Mouse (Mus musculus) heart, embryonic 12.5 days (tissue): ENCODE results near the gene Lrrc43. TPM values are rescaled to one million over a fixed set of nuclear protein-coding genes. Genes with fewer than 3 reads are reported as not detected.

Experiments
- ATAC-seq: fragments of 200-750 bp; cut with Nextera tagmentation; 2 replicates; pipeline ENCODE4 v1.8.0; 2017; ENCODE audit warnings: moderate TSS enrichment, moderate library complexity; ENCODE audit not compliant: insufficient number of reproducible peaks, low FRiP score
- H3K27ac ChIP-seq: fragments of 300-500 bp; sonication (generic); 2 replicates; pipeline ENCODE4 v1.5.1; 2016; ENCODE audit warnings: mild to moderate bottlenecking, moderate library complexity; ENCODE audit not compliant: poor library complexity, severe bottlenecking
- H3K27me3 ChIP-seq: fragments of 300-500 bp; sonication (generic); replicated peaks from 2 replicates; pipeline ENCODE4 v1.6.1; 2016; ENCODE audit warnings: mild to moderate bottlenecking, moderate library complexity
- H3K36me3 ChIP-seq: fragments of 300-500 bp; sonication (generic); 2 replicates; pipeline ENCODE4 v1.6.1; 2016; ENCODE audit warnings: mild to moderate bottlenecking, moderate library complexity
- H3K4me1 ChIP-seq: fragments of 300-500 bp; sonication (generic); replicated peaks from 2 replicates; pipeline ENCODE4 v1.6.1; 2016; ENCODE audit warnings: mild to moderate bottlenecking
- H3K4me2 ChIP-seq: fragments of 300-500 bp; sonication (generic); 2 replicates; pipeline ENCODE4 v1.6.1; 2016; ENCODE audit warnings: mild to moderate bottlenecking, moderate library complexity
- H3K4me3 ChIP-seq: fragments of 300-500 bp; sonication (generic); 2 replicates; pipeline ENCODE4 v1.5.1; 2016; ENCODE audit warnings: mild to moderate bottlenecking
- H3K9ac ChIP-seq: fragments of 300-500 bp; sonication (generic); 2 replicates; pipeline ENCODE4 v1.6.1; 2016; ENCODE audit warnings: mild to moderate bottlenecking, moderate library complexity
- H3K9me3 ChIP-seq: fragments of 300-500 bp; sonication (generic); replicated peaks from 2 replicates; pipeline ENCODE4 v1.6.1; 2016; ENCODE audit warnings: mild to moderate bottlenecking, moderate library complexity
- WGBS: fragments of 180-500 bp; shearing (Covaris S2); methylation state at CpG from one replicate; pipeline ENCODE4 v1.1.7; 2016; 5-methylcytosine and 5-hydroxymethylcytosine counted together
- polyA plus RNA-seq: library from polyadenylated mRNA; unstranded; fragments of >200 nt; fragmentation: Nextera tagmentation; extraction: Ambion mirVana; gene quantifications from 2 replicates; pipeline ENCODE4 v1.2.1, GENCODE M21; 2016

Gene Lrrc43
- polyA plus RNA-seq, result not detected in 2 replicates

DNA sequence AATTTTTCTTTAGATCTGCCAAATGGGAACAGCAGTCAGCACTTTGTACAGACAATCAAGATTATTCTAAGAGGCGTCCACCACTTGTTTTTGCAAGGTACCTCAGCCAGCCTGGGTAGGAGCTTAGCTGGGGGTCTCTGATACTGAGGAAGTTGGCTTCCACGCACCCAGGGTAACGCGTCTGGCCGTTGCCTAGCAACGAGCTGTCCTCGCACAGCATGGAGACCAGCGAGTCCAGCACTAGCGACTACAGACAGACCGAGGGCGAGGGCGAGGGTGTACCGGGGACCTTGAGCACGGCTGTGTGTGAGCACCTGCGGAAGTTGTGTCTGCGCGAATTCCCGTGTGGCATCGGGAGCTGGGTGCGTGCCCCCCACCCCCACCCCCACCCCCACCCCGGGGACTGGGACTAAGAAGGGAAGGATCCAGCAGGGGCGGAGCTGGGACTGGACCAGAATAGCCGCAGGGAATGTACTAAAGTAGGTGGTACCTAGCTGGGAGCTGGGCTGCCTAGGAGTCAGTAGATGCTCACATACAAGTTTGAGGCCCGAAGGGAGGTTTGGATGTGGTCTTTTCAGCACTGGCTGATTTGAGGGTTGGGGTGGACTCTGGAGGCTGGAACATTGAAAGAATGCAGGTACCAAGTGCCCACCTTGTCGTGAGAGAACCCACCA is at the start of gene Lrrc43, which contains the start of gene Il31:
Gene Lrrc43, plus strand, starts transcription at position 194 of the 674 bp plus-strand sequence.
Gene Il31, minus strand, starts transcription at position 378 of the 674 bp plus-strand sequence.
- peak within 1 kb of the TSS; percentile 72 for H3K4me2 ChIP-seq
- H3K9ac ChIP-seq, result 0 out of 2 replicates have a peak within 1 kb of the TSS, but pooled peaks have one; percentile 24
- H3K4me3 ChIP-seq, result peak within 1 kb of the TSS; percentile 40
- no peaks in the 10 kb centered on the region for H3K9me3 ChIP-seq
- H3K27ac ChIP-seq, result no peak within 1 kb of the TSS
- no peaks in the 10 kb centered on the region for H3K36me3 ChIP-seq
- WGBS, result 8% methylated on average over 25 of the region's 25 CpGs
- peaks cover 6% of the 10 kb centered on the region; the same call in 1 of the 2 replicates for H3K27me3 ChIP-seq
- peak; percentile 48; the same call in 1 of the 2 replicates for ATAC-seq
- peaks cover 11% of the 10 kb centered on the region for H3K4me1 ChIP-seq

DNA sequence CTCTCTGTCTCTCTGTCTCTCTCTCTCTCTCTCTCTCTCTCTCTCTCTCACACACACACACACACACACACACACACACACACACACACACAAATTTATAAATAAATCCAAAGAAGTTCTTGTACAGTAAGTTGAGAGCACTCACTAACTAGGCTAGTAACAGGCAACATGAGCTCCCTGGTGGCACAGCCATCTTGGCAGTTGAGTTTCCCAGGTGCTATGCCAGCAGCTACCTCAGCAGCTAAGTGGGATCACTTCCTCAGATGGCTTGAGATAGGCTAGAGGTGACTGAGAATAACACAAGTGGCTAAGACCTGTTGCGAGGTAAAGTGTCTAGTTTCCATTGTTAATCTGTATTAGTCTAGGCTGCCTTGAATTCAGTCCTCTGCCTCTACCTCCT is 49.8 kb upstream of the Lrrc43 start:
- Histone ChIP-seq H3K4me3 (no peak overlapping the region), H3K36me3 (peaks cover 26% of the 10 kb centered on the region), H3K27ac (no peak overlapping the region), H3K9me3 (no peaks in the 10 kb centered on the region), H3K27me3 (no peaks in the 10 kb centered on the region), H3K4me1 (peaks cover 33% of the 10 kb centered on the region), H3K4me2 (no peak overlapping the region), H3K9ac (no peak overlapping the region)
- ATAC-seq, result no peak
- 91% methylated on average over 1 of the region's 1 CpGs for WGBS

DNA sequence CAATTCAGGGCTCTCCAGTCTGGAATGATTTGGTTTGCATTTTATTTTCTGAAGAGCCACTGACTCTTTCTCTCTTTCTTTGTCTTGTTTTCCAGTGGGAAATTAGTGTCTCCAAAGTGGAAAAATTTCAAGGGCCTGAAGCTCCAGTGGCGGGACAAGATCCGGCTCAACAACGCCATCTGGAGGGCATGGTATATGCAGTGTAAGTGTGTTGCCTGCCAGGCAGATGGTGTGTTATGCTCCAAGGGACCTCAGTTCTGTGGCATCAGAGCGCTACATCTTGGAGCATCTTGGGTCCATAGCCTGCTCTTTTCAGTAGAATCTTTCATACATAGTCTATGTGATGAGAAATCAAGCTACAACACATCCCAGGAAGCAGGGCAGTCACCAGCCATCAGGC is 49.2 kb upstream of the Lrrc43 start:
- H3K4me1 ChIP-seq, result peaks cover 31% of the 10 kb centered on the region
- no peak overlapping the region for H3K4me3 ChIP-seq
- no peak overlapping the region for H3K4me2 ChIP-seq
- no peak overlapping the region for H3K9ac ChIP-seq
- WGBS, result 71% methylated on average over 4 of the region's 4 CpGs
- no peak for ATAC-seq
- H3K27ac ChIP-seq, result no peak overlapping the region
- peaks cover 32% of the 10 kb centered on the region for H3K36me3 ChIP-seq
- H3K27me3 ChIP-seq, result no peaks in the 10 kb centered on the region
- H3K9me3 ChIP-seq, result no peaks in the 10 kb centered on the region

DNA sequence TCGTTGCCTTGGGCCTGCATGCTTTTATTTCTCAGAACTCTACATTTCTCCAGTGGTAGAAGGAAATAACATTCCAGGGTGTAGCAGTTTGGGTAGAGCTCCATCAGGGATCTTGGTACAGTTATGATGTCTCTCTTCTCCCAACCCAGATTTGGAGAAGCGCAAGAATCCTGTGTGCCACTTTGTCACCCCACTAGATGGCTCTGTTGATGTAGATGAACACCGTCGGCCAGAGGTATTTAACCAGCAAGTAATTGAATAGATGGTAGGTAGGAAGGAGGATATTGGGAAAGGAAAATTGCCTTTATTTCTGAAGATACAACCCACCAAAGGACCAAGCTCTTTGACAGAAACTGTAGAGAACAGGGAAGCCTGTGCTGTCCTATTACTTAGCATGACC is 48.4 kb upstream of the Lrrc43 start:
- WGBS, result 67% methylated on average over 4 of the region's 4 CpGs
- no peak for ATAC-seq
- Histone ChIP-seq H3K9ac (no peak overlapping the region), H3K27ac (no peak overlapping the region), H3K4me2 (no peak overlapping the region), H3K36me3 (peaks cover 39% of the 10 kb centered on the region), H3K27me3 (no peaks in the 10 kb centered on the region), H3K4me1 (peaks cover 30% of the 10 kb centered on the region), H3K4me3 (no peak overlapping the region), H3K9me3 (no peaks in the 10 kb centered on the region)

DNA sequence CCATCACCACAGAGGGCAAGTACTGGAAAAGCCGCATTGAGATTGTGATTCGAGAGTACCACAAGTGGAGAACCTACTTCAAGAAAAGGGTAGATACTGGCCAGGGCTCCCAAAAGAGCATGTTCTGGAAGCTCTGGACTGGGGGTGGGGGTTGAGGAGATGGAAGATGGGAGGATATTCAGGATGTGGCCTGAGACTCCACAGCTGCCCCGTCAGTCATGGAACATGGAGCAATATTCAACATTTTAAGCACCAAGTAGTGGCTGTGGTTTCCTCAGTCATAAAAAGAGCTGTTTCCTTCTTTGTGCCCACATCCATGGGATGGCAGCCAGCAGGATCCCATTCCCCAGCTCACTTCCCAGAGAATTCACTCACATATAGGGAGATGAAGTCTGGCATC is 46.8 kb upstream of the Lrrc43 start:
- H3K9me3 ChIP-seq, result no peaks in the 10 kb centered on the region
- peaks cover 54% of the 10 kb centered on the region for H3K36me3 ChIP-seq
- H3K4me2 ChIP-seq, result no peak overlapping the region
- no peaks in the 10 kb centered on the region for H3K27me3 ChIP-seq
- H3K27ac ChIP-seq, result no peak overlapping the region
- H3K9ac ChIP-seq, result no peak overlapping the region
- no peak overlapping the region for H3K4me3 ChIP-seq
- no peak for ATAC-seq
- 91% methylated on average over 3 of the region's 3 CpGs for WGBS
- H3K4me1 ChIP-seq, result peaks cover 23% of the 10 kb centered on the region

DNA sequence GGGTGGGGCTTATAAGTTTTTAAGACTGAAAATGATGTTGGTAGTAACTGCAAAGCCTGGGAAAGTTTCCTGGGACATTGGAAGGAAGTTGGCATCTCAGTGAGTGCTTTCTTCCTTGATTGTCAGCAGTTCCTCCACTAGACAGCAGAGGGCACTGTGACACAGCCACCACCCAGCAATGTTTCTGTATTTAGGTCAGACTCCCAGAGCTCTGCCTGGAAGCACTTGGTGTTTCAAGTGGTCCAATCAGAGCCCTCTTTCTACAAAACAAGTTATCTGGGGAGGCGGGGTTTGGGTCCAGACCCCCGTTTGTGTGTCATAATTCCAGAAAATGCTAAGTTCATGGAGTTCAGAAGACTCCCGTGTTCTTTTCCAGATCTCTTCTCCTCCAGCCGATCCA is 45.0 kb upstream of the Lrrc43 start:
- 43% methylated on average over 4 of the region's 4 CpGs for whole genome bisulfite sequencing
- H3K36me3 ChIP-seq, result peaks cover 67% of the 10 kb centered on the region
- H3K27ac ChIP-seq, result no peak overlapping the region
- H3K9me3 ChIP-seq, result no peaks in the 10 kb centered on the region
- H3K9ac ChIP-seq, result no peak overlapping the region
- H3K27me3 ChIP-seq, result no peaks in the 10 kb centered on the region
- H3K4me1 ChIP-seq, result peaks cover 7% of the 10 kb centered on the region; the same call in 1 of the 2 replicates
- no peak overlapping the region for H3K4me2 ChIP-seq
- no peak overlapping the region for H3K4me3 ChIP-seq
- ATAC-seq, result no peak

DNA sequence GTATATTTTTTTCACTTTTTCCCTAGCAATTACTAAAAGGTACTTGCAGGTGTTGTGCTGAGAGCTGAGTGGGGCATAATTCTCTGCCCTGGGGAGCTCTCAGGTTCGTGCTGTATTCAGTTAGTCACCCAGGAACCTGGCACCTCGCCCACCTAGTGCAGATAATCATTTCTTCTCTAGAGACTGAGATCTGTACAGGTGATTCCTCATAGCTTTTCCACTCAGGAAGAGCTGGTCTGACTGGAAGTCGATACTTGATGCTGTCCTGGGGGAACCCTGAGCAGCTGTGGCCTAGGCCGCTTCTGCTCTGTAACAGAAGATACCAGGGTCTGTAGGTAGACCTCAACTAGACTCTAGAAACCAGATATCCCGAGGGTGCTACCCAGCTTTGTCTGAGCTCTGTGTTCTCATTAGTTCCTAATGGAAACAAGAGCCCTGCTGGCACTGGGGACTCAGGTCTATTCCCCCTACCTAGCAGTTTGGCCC is 44.2 kb upstream of the Lrrc43 start:
- Histone ChIP-seq H3K4me2 (no peak overlapping the region), H3K4me1 (0 out of 2 replicates have a peak, but pooled peaks cover 3% of the 10 kb centered on the region), H3K9me3 (no peaks in the 10 kb centered on the region), H3K27me3 (no peaks in the 10 kb centered on the region), H3K36me3 (peaks cover 75% of the 10 kb centered on the region), H3K9ac (no peak overlapping the region), H3K27ac (no peak overlapping the region), H3K4me3 (no peak overlapping the region)
- WGBS, result 83% methylated on average over 5 of the region's 5 CpGs
- peak; percentile 37; the same call in 1 of the 2 replicates for ATAC-seq

DNA sequence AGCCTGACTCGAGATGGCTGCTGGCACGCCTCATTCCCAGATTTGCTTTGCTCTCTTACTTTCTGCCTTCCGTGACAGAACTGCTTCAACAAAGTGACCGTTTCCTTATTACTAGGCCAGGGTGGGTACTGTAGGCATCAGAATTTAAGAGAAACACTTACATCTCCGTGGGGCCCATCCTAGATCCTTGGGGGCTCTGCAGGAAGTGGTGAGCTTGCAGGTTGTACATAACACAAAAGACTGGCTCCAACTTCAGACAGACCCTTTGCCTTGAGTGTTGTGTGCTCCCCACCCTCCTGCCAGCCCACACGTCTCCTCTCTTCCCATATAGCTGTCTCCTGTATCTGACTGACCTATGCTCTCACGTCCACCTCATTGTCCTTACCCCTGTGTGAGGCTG is 37.2 kb upstream of the Lrrc43 start:
- Histone ChIP-seq H3K4me3 (no peak overlapping the region), H3K9me3 (no peaks in the 10 kb centered on the region), H3K9ac (no peak overlapping the region), H3K27ac (no peak overlapping the region), H3K36me3 (peaks cover 92% of the 10 kb centered on the region), H3K4me2 (no peak overlapping the region), H3K4me1 (no peaks in the 10 kb centered on the region), H3K27me3 (no peaks in the 10 kb centered on the region)
- ATAC-seq, result no peak
- WGBS, result 87% methylated on average over 7 of the region's 7 CpGs

DNA sequence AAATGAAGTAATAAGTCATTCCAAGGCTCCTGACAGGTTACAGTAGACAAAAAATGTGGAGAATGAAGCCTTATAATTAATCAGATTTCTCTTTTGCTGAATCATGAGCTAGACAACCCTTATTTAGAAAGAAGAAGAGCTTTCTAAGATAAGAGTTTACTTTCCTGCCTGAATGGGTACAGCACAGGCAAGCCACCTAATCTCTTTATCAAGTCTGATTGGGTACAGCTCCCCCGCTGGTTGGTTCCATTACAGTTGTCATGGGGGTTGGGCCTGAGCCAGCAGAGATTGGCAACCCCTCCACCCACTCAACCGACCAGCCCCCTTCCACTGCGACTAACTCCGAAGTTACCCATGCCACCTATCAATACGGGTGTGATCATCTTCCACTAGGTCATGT is 27.7 kb upstream of the Lrrc43 start:
- Histone ChIP-seq H3K36me3 (peaks cover 18% of the 10 kb centered on the region; the same call in 1 of the 2 replicates), H3K9ac (no peak overlapping the region), H3K9me3 (no peaks in the 10 kb centered on the region), H3K4me2 (no peak overlapping the region), H3K27ac (no peak overlapping the region), H3K27me3 (no peaks in the 10 kb centered on the region), H3K4me3 (no peak overlapping the region), H3K4me1 (no peaks in the 10 kb centered on the region)
- 32% methylated on average over 5 of the region's 5 CpGs for WGBS
- ATAC-seq, result no peak

DNA sequence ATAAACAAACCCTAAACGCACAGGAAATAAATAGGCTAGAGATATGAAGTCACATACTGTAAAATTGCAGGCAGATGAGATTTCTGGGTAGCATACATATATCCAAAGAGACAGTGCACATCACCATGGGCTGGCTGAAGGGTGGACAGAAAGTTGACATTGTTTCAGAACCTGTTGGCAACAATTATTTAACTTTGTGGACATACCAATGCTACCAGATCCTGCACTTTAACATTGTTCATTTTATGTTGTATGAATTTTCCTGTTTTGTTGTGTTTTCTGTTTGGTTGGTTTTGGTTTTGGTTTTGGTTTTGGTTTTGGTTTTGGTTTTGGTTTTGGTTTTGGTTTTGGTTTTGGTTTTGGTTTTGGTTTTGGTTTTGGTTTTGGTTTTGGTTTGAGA is 24.5 kb upstream of the Lrrc43 start:
- H3K27me3 ChIP-seq, result no peaks in the 10 kb centered on the region
- H3K27ac ChIP-seq, result no peak overlapping the region
- no peak overlapping the region for H3K4me2 ChIP-seq
- no peaks in the 10 kb centered on the region for H3K4me1 ChIP-seq
- WGBS, result 81% methylated on average over 1 of the region's 1 CpGs
- no peak overlapping the region for H3K4me3 ChIP-seq
- ATAC-seq, result no peak
- no peaks in the 10 kb centered on the region for H3K36me3 ChIP-seq
- no peak overlapping the region for H3K9ac ChIP-seq
- no peaks in the 10 kb centered on the region for H3K9me3 ChIP-seq

DNA sequence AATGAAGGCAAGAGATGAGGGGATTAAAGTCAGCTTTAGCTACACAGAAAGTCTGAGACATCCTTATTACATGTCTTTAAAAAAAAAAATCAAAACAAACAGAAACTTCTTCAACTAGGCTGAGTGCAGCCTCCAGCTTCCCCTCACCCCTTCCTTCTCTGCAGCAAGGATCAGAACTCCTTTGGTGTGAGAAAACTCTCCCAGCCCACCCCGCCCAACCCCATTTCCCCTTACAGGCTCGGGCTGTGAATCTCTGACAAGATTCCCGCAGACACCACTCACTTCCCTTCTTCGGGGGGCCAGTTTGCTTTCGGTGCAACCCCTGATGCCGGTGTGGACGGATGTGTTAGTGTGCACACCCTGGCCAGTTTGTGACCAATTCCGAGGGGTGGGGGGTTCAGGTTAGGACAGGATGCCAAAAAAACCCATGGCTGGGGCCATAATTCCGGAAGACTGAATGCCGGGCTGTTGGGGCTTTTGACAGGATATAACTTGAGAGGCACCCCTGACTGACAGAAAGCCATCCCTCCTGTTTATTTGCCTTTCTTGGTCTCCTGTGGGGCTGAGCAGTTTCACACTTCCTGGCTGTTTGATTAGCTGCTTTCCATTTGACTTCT is 18.2 kb upstream of the Lrrc43 start:
- Histone ChIP-seq H3K4me2 (peak overlapping the region; percentile 64), H3K4me3 (peak overlapping the region; percentile 34), H3K4me1 (peaks cover 16% of the 10 kb centered on the region), H3K9ac (peak overlapping the region; percentile 58; the same call in 1 of the 2 replicates), H3K9me3 (no peaks in the 10 kb centered on the region), H3K27ac (no peak overlapping the region), H3K27me3 (no peaks in the 10 kb centered on the region), H3K36me3 (no peaks in the 10 kb centered on the region)
- no peak; the same call in 1 of the 2 replicates for ATAC-seq
- WGBS, result 12% methylated on average over 10 of the region's 10 CpGs
